Mouse (Mus musculus) olfactory bulb, adult 2 months (tissue): ENCODE results near the gene Tmem132a. TPM values are rescaled to one million over a fixed set of nuclear protein-coding genes. Genes with fewer than 3 reads are reported as not detected.
A peak's percentile ranks its signal among the peaks of the same experiment; 100 is the strongest.

Experiments
- H3K27ac ChIP-seq: fragments of 200-500 bp; 2 replicates; pipeline ENCODE4 v1.5.1; 2012; ENCODE audit warnings: low read depth, low read length; ENCODE audit not compliant: insufficient read depth
- H3K4me1 ChIP-seq: fragments of 200-500 bp; 2 replicates; pipeline ENCODE4 v1.6.1; 2012; ENCODE audit warnings: low read length; ENCODE audit not compliant: control insufficient read depth, insufficient read depth
- H3K4me3 ChIP-seq: fragments of 200-500 bp; 2 replicates; pipeline ENCODE4 v1.5.1; 2012; ENCODE audit warnings: mild to moderate bottlenecking, low read depth, low read length, moderate library complexity; ENCODE audit not compliant: insufficient read depth
- CTCF ChIP-seq: fragments of 200-500 bp; IDR thresholded peaks from 2 replicates; pipeline ENCODE4 v1.5.1; 2012; ENCODE audit warnings: low read depth, mild to moderate bottlenecking, low read length, moderate library complexity; ENCODE audit not compliant: insufficient read depth
- POLR2A ChIP-seq: fragments of 200-500 bp; IDR thresholded peaks from 2 replicates; pipeline ENCODE4 v1.6.1; 2012; ENCODE audit warnings: mild to moderate bottlenecking, low read depth, low read length, moderate library complexity; ENCODE audit not compliant: insufficient read depth
- WGBS: fragments of 180-500 bp; shearing (Covaris S2); methylation state at CpG from one replicate; pipeline ENCODE4 v1.1.7; 2018; 5-methylcytosine and 5-hydroxymethylcytosine counted together
- polyA plus RNA-seq: library from polyadenylated mRNA; stranded (reverse); fragments of >200 nt; gene quantifications from 2 replicates; pipeline ENCODE4 v1.2.4, GENCODE M21; 2012; ENCODE audit warnings: low replicate concordance; ENCODE audit not compliant: missing spikeins, insufficient read depth, insufficient read length

Gene Tmem132a
- polyA plus RNA-seq, 1 experiment = not detected

- TF ChIP-seq POLR2A = no peak
- TF ChIP-seq CTCF = no peak
- H3K4me1 ChIP-seq = 0 out of 2 replicates have a peak, but pooled peaks cover 4% of the 10 kb centered on the region
- no peak overlapping the region for H3K4me3 ChIP-seq
- H3K27ac ChIP-seq = peak overlapping the region; percentile 34
- WGBS = 42% methylated on average over 7 of the region's 7 CpGs
Measured at GRCm38 (mm10) chr19:10904927-10905727, 35.4 kb upstream of the Tmem132a start.

- WGBS = 85% methylated on average over 5 of the region's 5 CpGs
- Histone ChIP-seq H3K4me1 (0 out of 2 replicates have a peak, but pooled peaks cover 4% of the 10 kb centered on the region), H3K4me3 (no peak overlapping the region), H3K27ac (peak overlapping the region; percentile 34; the same call in 1 of the 2 replicates)
- TF ChIP-seq POLR2A = no peak
Measured at GRCm38 (mm10) chr19:10904512-10904911, 34.8 kb upstream of the Tmem132a start.

GRCm38 (mm10) chr19:10901046-10901445, 31.3 kb upstream of the Tmem132a start:
- 92% methylated on average over 5 of the region's 5 CpGs for WGBS

GRCm38 (mm10) chr19:10900315-10900714, 30.6 kb upstream of the Tmem132a start:
- WGBS = 62% methylated on average over 6 of the region's 6 CpGs
- 0 out of 2 replicates have a peak, but pooled peaks cover 4% of the 10 kb centered on the region for H3K4me1 ChIP-seq
- H3K27ac ChIP-seq = no peak overlapping the region
- no peak overlapping the region for H3K4me3 ChIP-seq
- TF ChIP-seq CTCF (no peak), POLR2A (no peak)

More at GRCm38 (mm10) chr19:10901046-10901445, 31.3 kb upstream of the Tmem132a start:
- no peak overlapping the region for H3K4me3 ChIP-seq
- TF ChIP-seq POLR2A = no peak
- no peak for TF ChIP-seq CTCF
- H3K4me1 ChIP-seq = 0 out of 2 replicates have a peak, but pooled peaks cover 4% of the 10 kb centered on the region
- no peak overlapping the region for H3K27ac ChIP-seq

- H3K27ac ChIP-seq = no peak overlapping the region
- 80% methylated on average over 8 of the region's 8 CpGs for WGBS
- 0 out of 2 replicates have a peak, but pooled peaks cover 4% of the 10 kb centered on the region for H3K4me1 ChIP-seq
- TF ChIP-seq CTCF = no peak
- no peak overlapping the region for H3K4me3 ChIP-seq
Measured at GRCm38 (mm10) chr19:10897491-10897890, 27.8 kb upstream of the Tmem132a start.

- 66% methylated on average over 7 of the region's 7 CpGs for WGBS
- Histone ChIP-seq H3K4me3 (no peak overlapping the region), H3K27ac (no peak overlapping the region)
Measured at GRCm38 (mm10) chr19:10896849-10897248, 27.1 kb upstream of the Tmem132a start.

GRCm38 (mm10) chr19:10895708-10896107, 26.0 kb upstream of the Tmem132a start:
- WGBS = under 1% methylated on average over 16 of the region's 16 CpGs
- TF ChIP-seq CTCF = no peak
- TF ChIP-seq POLR2A = no peak
- Histone ChIP-seq H3K27ac (no peak overlapping the region), H3K4me3 (peak overlapping the region; percentile 92), H3K4me1 (0 out of 2 replicates have a peak, but pooled peaks cover 4% of the 10 kb centered on the region)

More at GRCm38 (mm10) chr19:10896849-10897248, 27.1 kb upstream of the Tmem132a start:
- H3K4me1 ChIP-seq = 0 out of 2 replicates have a peak, but pooled peaks cover 4% of the 10 kb centered on the region
- TF ChIP-seq POLR2A (no peak), CTCF (no peak)

GRCm38 (mm10) chr19:10895016-10895528, 25.3 kb upstream of the Tmem132a start, which contains the start of gene Prpf19:
Prpf19 (plus strand) TSS chr19:10895231.
- H3K4me3 ChIP-seq = peak within 1 kb of the TSS; percentile 92
- no peak for TF ChIP-seq CTCF
- TF ChIP-seq POLR2A = peak; percentile 66; the same call in 1 of the 2 replicates
- under 1% methylated on average over 43 of the region's 43 CpGs for WGBS

GRCm38 (mm10) chr19:10892201-10892600, 22.5 kb upstream of the Tmem132a start:
- no peak for TF ChIP-seq CTCF
- TF ChIP-seq POLR2A = no peak
- WGBS = 89% methylated on average over 3 of the region's 3 CpGs
- 0 out of 2 replicates have a peak, but pooled peaks cover under 1% of the 10 kb centered on the region for H3K4me1 ChIP-seq
- H3K4me3 ChIP-seq = no peak overlapping the region
- H3K27ac ChIP-seq = no peak overlapping the region

More at GRCm38 (mm10) chr19:10895016-10895528, 25.3 kb upstream of the Tmem132a start, which contains the start of gene Prpf19:
- Histone ChIP-seq H3K27ac (peak within 1 kb of the TSS; percentile 56; the same call in 1 of the 2 replicates), H3K4me1 (0 out of 2 replicates have a peak, but pooled peaks cover 4% of the 10 kb centered on the region)
